Mouse (Mus musculus) heart, embryonic 14.5 days (tissue): ENCODE results near the gene Dupd1. TPM values are rescaled to one million over a fixed set of nuclear protein-coding genes. Genes with fewer than 3 reads are reported as not detected.

Source experiments
- ATAC-seq: fragments of 200-750 bp; cut with Nextera tagmentation; 2 replicates; pipeline ENCODE4 v1.8.0; 2017; ENCODE audit warnings: low read depth, moderate TSS enrichment; ENCODE audit not compliant: insufficient number of reproducible peaks, insufficient read depth, low FRiP score
- H3K27ac ChIP-seq, 2 experiments: fragments of 200-500 bp in 1 of 2; fragments of 300-500 bp in 1 of 2; sonication (generic) in 1 of 2; replicated peaks in 1 of 2; 2 replicates each; pipeline ENCODE4 v1.5.1; 2012 to 2014; ENCODE audit warnings: low read depth in 2 of 2, low read length in 2 of 2, control low read depth in 1 of 2, mild to moderate bottlenecking in 1 of 2, mixed read lengths in 1 of 2; ENCODE audit not compliant: control insufficient read depth in 1 of 2, insufficient read depth in 1 of 2
- H3K27me3 ChIP-seq: fragments of 300-500 bp; sonication (generic); 2 replicates; pipeline ENCODE4 v1.6.1; 2014; ENCODE audit warnings: mild to moderate bottlenecking, low read length, control low read depth; ENCODE audit not compliant: control insufficient read depth, insufficient read depth
- H3K36me3 ChIP-seq: fragments of 300-500 bp; sonication (generic); 2 replicates; pipeline ENCODE4 v1.6.1; 2014; ENCODE audit warnings: mild to moderate bottlenecking, control low read depth, low read length, mixed read lengths; ENCODE audit not compliant: control insufficient read depth, insufficient read depth
- H3K4me1 ChIP-seq, 2 experiments: fragments of 200-500 bp in 1 of 2; fragments of 300-500 bp in 1 of 2; sonication (generic) in 1 of 2; 2 replicates each; pipeline ENCODE4 v1.6.1; 2012 to 2014; ENCODE audit warnings: low read length in 2 of 2, control low read depth in 1 of 2, mixed read lengths in 1 of 2; ENCODE audit not compliant: control insufficient read depth in 2 of 2, insufficient read depth in 2 of 2
- H3K4me2 ChIP-seq: fragments of 300-500 bp; sonication (generic); 2 replicates; pipeline ENCODE4 v1.6.1; 2014; ENCODE audit warnings: mild to moderate bottlenecking, low read length
- H3K4me3 ChIP-seq, 2 experiments: fragments of 200-500 bp in 1 of 2; fragments of 300-500 bp in 1 of 2; sonication (generic) in 1 of 2; 2 replicates each; pipeline ENCODE4 v1.5.1; 2012 to 2014; ENCODE audit warnings: low read length in 2 of 2, mild to moderate bottlenecking in 2 of 2, control low read depth in 1 of 2, low read depth in 1 of 2, moderate library complexity in 1 of 2; ENCODE audit not compliant: control insufficient read depth in 1 of 2, insufficient read depth in 1 of 2
- H3K9ac ChIP-seq: fragments of 300-500 bp; sonication (generic); 2 replicates; pipeline ENCODE4 v1.6.1; 2014; ENCODE audit warnings: mild to moderate bottlenecking, low read length
- H3K9me3 ChIP-seq: fragments of 300-500 bp; sonication (generic); 2 replicates; pipeline ENCODE4 v1.6.1; 2016; ENCODE audit warnings: low read length, control low read depth; ENCODE audit not compliant: control insufficient read depth
- WGBS: fragments of 180-500 bp; shearing (Covaris S2); extraction: QIAGEN DNeasy Blood & Tissue Kit; methylation state at CpG from one replicate; pipeline ENCODE4 v1.1.7; 2014; 5-methylcytosine and 5-hydroxymethylcytosine counted together
- polyA plus RNA-seq: library from polyadenylated mRNA; unstranded; fragments of >200 nt; fragmentation: Nextera tagmentation; extraction: Ambion mirVana; gene quantifications from 2 replicates; pipeline ENCODE4 v1.2.1, GENCODE M21; 2014

Dupd1 gene
- polyA plus RNA-seq = 0.18 TPM in 2 replicates

DNA sequence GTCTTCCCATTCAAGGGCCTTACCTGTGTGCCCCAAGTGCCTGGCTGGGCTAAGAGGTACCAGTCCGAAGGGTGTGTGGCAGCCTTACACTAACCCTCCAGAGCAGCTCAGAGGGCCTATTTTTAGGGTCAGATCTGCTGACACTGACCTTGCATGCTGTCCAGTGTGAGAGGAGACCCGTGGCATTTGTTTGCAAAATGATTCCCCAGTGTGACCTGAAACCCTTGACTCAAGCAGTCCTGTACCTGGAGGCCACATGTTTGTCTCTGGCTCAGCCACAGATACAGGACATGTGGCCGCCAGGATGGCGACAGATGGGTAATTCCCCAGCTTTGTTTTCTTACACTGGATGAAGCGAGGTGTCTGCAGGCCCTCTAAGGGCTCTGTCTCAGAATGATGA lies at the start of gene Dupd1:
Gene Dupd1 (minus strand): TSS at position 91 of the 400 bp plus-strand sequence.
- 58% methylated on average over 5 of the region's 5 CpGs for WGBS
- no peak within 1 kb of the TSS for H3K4me2 ChIP-seq
- H3K27me3 ChIP-seq = no peaks in the 10 kb centered on the region
- peaks cover 8 to 14% of the 10 kb centered on the region in 2 experiments for H3K4me1 ChIP-seq
- H3K36me3 ChIP-seq = no peaks in the 10 kb centered on the region
- H3K4me3 ChIP-seq = no peak within 1 kb of the TSS
- H3K9me3 ChIP-seq = no peaks in the 10 kb centered on the region
- H3K9ac ChIP-seq = no peak within 1 kb of the TSS
- ATAC-seq = no peak
- H3K27ac ChIP-seq = no peak within 1 kb of the TSS

- 89% methylated on average over 3 of the region's 3 CpGs for WGBS
- Histone ChIP-seq H3K4me3 (no peak overlapping the region), H3K27ac (no peak overlapping the region), H3K4me1 (peaks cover 6 to 35% of the 10 kb centered on the region in 2 experiments), H3K27me3 (no peaks in the 10 kb centered on the region), H3K36me3 (no peaks in the 10 kb centered on the region), H3K4me2 (no peak overlapping the region), H3K9ac (no peak overlapping the region), H3K9me3 (no peaks in the 10 kb centered on the region)
- no peak for ATAC-seq
Observed at GRCm38 (mm10) chr14:21763736-21764135, 49.4 kb upstream of the Dupd1 start.

- H3K4me3 ChIP-seq = no peak overlapping the region
- no peaks in the 10 kb centered on the region for H3K9me3 ChIP-seq
- H3K4me1 ChIP-seq = peaks cover 6 to 28% of the 10 kb centered on the region in 2 experiments
- no peaks in the 10 kb centered on the region for H3K27me3 ChIP-seq
- 60% methylated on average over 9 of the region's 9 CpGs for WGBS
- H3K9ac ChIP-seq = no peak overlapping the region
- H3K36me3 ChIP-seq = no peaks in the 10 kb centered on the region
- no peak for ATAC-seq
- H3K4me2 ChIP-seq = no peak overlapping the region
- 0 out of 4 replicates have a peak overlapping the region, but pooled peaks of 1 of the 2 experiments have one; percentile 6 for H3K27ac ChIP-seq
Observed at GRCm38 (mm10) chr14:21761560-21761959, 47.2 kb upstream of the Dupd1 start.

GRCm38 (mm10) chr14:21753367-21753766 lies 39.0 kb upstream of the Dupd1 start:
- WGBS = 70% methylated on average over 4 of the region's 4 CpGs
- ATAC-seq = no peak

GRCm38 (mm10) chr14:21752411-21752810 lies 38.0 kb upstream of the Dupd1 start:
- H3K4me1 ChIP-seq = peaks cover 0 to 8% of the 10 kb centered on the region in 2 experiments; a peak in 2 of 4 replicates
- H3K4me3 ChIP-seq = no peak overlapping the region
- no peak overlapping the region for H3K4me2 ChIP-seq
- ATAC-seq = no peak
- no peaks in the 10 kb centered on the region for H3K27me3 ChIP-seq
- 0 out of 2 replicates have a peak overlapping the region, but pooled peaks have one; percentile 91 for H3K9ac ChIP-seq
- no peaks in the 10 kb centered on the region for H3K36me3 ChIP-seq
- H3K27ac ChIP-seq = no peak overlapping the region
- no peaks in the 10 kb centered on the region for H3K9me3 ChIP-seq
- WGBS = 89% methylated on average over 3 of the region's 3 CpGs

More at GRCm38 (mm10) chr14:21753367-21753766, 39.0 kb upstream of the Dupd1 start:
- peaks cover 2 to 8% of the 10 kb centered on the region in 2 experiments; a peak in 2 of 4 replicates for H3K4me1 ChIP-seq
- H3K4me3 ChIP-seq = no peak overlapping the region
- H3K4me2 ChIP-seq = no peak overlapping the region
- H3K27ac ChIP-seq = no peak overlapping the region
- no peak overlapping the region for H3K9ac ChIP-seq
- no peaks in the 10 kb centered on the region for H3K36me3 ChIP-seq
- no peaks in the 10 kb centered on the region for H3K27me3 ChIP-seq
- no peaks in the 10 kb centered on the region for H3K9me3 ChIP-seq

- Histone ChIP-seq H3K27me3 (no peaks in the 10 kb centered on the region), H3K27ac (peak within 1 kb of the TSS; percentile 73 to 87), H3K4me3 (peak within 1 kb of the TSS; percentile 89 to 100), H3K36me3 (no peaks in the 10 kb centered on the region), H3K4me1 (peaks cover 0 to 8% of the 10 kb centered on the region in 2 experiments; a peak in 2 of 4 replicates), H3K4me2 (peak within 1 kb of the TSS; percentile 77), H3K9ac (peak within 1 kb of the TSS; percentile 91), H3K9me3 (no peaks in the 10 kb centered on the region)
- ATAC-seq = peak; percentile 76
- WGBS = under 1% methylated on average over 26 of the region's 26 CpGs
Observed at GRCm38 (mm10) chr14:21750881-21751542, 36.6 kb upstream of the Dupd1 start, which contains the start of gene Dusp13. Dusp13 (minus strand) TSS chr14:21751181.

DNA sequence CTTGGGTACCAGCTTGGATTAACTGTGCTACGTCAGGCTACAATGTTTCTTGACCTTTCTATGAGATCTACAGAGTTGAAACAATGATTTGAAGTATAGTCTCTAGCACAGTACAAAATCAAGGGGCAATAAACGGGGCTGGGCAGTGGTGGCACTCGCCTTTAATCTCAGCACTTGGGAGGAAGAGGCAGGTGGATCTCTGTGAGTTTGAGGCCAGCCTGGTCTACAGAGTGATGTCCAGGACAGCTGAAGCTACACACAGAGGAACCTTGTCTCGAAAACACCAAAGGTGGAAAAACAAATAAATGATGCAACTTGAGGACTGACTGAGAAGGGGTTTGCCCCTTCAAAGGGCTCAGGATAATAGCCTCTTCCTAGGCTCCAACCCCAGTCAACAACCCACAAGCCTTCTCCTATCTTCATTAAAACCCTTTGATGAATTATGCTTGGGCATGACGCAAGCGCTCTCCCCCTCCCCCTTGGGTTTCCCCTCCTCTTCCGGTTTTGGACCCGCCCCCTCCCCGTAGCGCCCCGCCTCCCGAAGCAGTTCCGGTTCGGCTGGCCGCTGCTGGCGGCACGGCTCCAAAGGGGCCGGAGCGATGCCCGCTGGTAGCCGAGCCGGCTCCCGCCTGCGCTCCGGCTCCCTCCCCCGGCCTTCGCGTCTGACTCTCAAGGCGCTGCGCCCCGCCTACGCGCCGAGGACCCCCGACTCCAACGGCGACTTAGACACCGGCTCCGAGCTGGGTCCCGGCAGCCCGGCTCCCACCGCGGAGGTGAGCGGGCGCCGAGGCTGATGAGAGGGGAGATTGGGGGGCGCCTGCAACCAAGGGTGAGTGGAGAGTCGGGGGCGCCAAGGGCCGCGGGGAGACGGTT lies 35.9 kb upstream of the Dupd1 start, which contains the start of gene Samd8:
Gene Samd8 (plus strand): TSS at position 524 of the 873 bp plus-strand sequence.
- Histone ChIP-seq H3K9me3 (no peaks in the 10 kb centered on the region), H3K36me3 (no peaks in the 10 kb centered on the region), H3K4me2 (peak within 1 kb of the TSS; percentile 77), H3K4me1 (peaks cover 0 to 8% of the 10 kb centered on the region in 2 experiments; a peak in 2 of 4 replicates), H3K9ac (peak within 1 kb of the TSS; percentile 91), H3K27me3 (no peaks in the 10 kb centered on the region), H3K27ac (peak within 1 kb of the TSS; percentile 73 to 87), H3K4me3 (peak within 1 kb of the TSS; percentile 89 to 100)
- 6% methylated on average over 52 of the region's 52 CpGs for WGBS
- ATAC-seq = peak; percentile 82
